Mouse (Mus musculus): ENCODE data around the gene Mtnr1b. TPM values are rescaled to one million over a fixed set of nuclear protein-coding genes. Genes with fewer than 3 reads are reported as not detected.
"Not testable (repeated sequence)": the region's sequence is repeated elsewhere in the genome, so short reads cannot be mapped to it uniquely, and the experiment has no call there.

The Mtnr1b gene
- not detected for total RNA-seq (2022)

DNA sequence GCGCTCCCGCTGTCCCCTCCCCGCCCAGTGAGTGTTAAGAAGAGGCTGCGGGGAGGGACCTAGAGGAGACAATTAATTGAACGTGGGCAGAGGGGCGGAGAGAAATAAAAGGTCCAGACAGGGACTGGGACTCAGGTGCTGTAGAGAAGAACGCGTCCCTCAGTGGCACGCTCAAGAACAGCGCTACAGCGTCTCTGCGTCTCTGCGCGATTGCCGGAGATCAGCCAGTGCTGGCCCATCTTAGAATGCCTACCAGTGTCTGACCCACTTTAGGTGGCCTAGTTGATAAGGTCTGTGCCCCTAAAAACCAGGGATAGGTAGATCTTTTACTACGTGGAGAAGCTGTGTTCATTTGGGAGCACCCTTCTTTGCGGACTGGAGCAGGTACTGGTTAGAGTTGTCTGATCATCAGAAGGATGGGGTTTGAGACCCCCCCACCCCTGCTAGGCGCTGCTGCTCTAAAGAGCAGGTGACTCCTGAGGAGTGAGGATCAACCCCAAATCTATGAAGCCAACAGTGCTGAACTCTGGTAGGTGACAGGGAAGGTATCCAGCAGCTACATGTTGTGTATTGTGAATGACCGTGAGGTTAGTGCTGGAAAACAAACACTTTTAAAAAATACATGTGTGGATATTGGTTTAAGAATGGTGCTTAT, at the start of gene Mtnr1b:
Gene Mtnr1b (minus strand): TSS at position 51 of the 655 bp plus-strand sequence.
- no peak for DNase-seq (ENCODE audit: low spot score in 2 of 2)

GRCm38 (mm10) chr9:15920271-15920670, 45.9 kb upstream of the Mtnr1b start:
- DNase-seq (ENCODE audit: low spot score in 2 of 2), result no peak

DNA sequence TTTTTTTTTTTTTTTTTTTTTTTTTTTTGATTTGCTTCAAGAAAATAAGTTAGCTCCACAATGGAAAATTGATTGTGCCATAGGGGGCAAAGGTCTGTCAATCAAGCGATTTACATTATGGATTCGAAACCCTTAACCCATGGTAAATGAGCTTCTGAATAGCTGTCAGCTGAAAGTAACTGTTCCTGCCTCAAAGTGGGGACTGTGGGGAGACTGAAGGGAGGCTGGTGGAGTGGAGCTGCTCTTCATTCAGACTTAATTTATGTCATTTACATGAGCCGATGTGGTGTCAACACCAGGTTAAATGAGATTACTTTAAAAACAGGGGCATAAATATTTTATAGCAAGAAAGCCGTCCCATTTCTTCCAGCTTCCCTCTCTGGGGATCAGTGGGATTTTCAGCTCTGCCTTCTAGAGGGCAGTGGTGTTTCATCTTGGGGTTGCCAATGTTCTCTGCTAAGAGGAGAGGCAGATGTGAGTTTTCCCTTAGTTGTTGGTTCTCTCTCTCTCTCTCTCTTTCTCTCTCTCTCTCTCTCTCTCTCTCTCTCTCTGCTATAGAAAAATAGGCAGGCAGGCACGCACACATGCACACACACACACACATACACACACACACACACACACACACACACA, 45.1 kb upstream of the Mtnr1b start:
- no peak for DNase-seq (ENCODE audit: low spot score in 2 of 2)

DNA sequence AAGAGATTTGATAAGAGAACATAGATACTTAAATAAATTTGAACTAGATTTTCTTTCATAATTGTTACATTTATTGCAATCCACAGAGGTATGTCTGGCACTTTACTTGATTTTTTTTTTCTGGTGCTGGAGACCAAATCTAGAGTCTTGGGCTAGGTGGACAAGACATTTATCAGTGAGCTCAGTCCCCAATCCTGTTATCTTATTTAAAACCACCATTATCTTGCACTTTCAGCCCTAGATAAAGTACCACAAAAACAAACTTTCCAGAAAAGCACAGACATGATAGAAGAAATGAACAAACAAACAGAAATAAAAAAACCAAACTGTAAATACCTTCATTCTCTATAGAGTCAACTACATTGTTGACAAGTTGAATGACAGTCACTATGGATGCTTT, 42.2 kb upstream of the Mtnr1b start:
- no peak for DNase-seq (ENCODE audit: low spot score in 2 of 2)

- DNase-seq (ENCODE audit: low spot score in 2 of 2), result no peak
Measured at GRCm38 (mm10) chr9:15912735-15913134, 38.4 kb upstream of the Mtnr1b start.

DNA sequence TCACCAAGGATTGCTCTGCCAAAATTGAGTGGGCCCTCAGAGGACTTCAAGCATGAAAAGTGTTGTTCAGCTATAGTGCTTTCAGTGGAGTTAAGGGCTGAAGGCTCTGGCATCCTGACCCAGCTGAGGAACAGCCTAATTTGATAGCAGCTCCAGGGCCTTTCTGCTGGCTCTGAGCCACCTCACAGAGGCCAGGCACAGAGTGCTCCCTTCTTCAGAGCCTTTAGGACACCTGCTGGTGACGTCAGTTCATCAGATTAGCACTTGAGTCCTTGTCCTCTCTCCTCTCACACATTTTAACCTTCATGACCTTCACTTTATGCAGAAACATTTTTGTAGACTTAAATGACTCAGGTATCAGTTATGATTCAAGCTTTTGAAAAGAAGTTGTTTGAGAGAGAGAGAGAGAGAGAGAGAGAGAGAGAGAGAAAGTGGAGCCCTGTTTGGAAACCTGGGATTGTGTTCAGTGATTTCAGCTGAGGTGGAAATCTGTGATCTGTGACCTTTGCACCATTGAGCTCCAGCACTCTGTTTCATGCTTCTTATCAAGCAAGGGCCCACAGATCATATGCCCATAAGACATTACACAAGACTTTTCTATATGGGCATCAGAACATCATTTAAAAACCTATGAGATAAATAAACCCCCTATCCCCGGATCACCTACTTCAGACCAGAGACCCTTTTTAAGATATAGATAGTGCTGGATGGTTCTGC, 35.2 kb upstream of the Mtnr1b start:
- no peak for DNase-seq (ENCODE audit: low spot score in 2 of 2)

GRCm38 (mm10) chr9:15903948-15904750, 29.8 kb upstream of the Mtnr1b start:
- no peak for DNase-seq (ENCODE audit: low spot score in 2 of 2)

DNA sequence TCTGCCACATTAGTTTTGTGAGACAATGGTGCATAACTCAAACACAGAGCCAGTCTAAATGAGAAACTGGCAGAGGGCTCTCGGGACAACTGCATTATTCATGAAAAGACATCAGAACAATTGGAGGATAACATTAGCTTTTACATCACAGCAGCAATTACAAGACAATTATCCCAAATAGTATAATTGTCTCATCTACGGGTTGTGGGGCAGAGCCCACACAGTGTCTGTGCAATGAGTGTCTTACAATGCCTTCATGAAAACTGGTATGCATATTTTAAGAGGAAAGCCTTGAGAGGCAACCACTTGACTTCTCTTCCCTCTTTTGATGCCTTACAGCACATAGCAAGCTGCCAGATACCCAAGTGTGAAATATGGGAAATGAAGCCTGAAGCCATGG, 23.8 kb upstream of the Mtnr1b start:
- DNase-seq (ENCODE audit: low spot score in 2 of 2), result no peak

- DNase-seq (ENCODE audit: low spot score in 2 of 2), result no peak
Measured at GRCm38 (mm10) chr9:15886756-15887155, 12.4 kb upstream of the Mtnr1b start.

DNA sequence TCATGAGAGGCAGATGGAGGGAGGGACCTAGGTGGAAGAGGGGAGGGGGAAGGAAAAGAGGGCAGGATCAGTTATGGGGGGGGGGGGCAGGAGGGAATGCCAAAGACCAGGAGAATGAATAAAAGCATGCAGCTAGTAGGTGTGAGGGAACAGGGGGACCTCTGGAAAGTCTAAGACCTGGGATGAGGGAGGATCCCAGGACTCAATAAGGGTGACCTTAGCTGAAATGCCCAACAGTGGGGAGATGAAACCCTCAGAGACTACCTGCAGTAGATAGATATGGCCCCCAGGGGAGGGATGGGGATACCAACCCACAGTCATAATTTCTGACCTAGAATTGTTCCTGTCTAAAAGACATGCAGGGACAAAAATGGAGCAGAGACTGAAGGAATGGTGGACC, 6.4 kb upstream of the Mtnr1b start:
- no peak for DNase-seq (ENCODE audit: low spot score in 2 of 2)

DNA sequence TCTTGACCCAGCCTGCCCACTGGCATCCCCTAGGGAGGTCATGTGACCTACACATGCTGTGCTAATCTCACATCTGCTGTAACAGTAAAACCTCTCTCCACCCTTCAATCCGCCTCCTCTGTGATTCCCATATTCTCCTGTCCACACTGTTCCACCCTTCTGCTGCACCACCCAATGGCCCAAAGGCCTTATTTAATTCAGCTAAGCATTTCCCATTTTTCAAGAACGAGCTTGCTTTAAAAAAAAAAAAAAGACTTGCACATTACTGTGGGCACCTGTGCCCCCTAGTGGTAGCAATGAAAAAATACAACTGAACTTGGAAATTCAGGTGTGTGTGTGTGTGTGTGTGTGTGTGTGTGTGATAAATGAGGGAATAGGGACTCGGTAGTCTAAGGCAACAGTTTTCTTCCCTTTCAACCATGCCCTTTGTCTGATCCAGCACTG, 5.8 kb upstream of the Mtnr1b start:
- no peak for DNase-seq (ENCODE audit: low spot score in 2 of 2)

DNA sequence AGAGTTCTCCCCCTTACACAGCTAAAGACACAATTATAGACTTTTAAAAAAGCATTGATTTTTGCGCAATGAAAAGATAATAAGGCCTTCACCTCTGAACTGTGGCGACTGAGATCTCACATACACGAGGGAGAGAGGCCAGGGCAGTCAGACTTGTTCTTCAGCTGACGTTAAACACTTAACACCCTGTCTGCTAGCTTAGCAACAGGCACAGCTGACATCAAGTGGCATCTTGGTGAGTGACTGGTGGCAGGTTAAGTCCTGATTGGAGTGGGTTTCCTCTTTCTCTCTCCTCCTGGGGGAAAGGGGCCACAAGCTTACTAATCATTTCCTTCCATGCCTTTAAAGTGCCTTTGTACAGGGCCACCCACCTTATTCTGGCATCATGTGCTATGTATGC, 4.3 kb downstream of the Mtnr1b start:
- DNase-seq (ENCODE audit: low spot score in 2 of 2), result no peak

- DNase-seq (ENCODE audit: low spot score in 2 of 2), result no peak
Measured at GRCm38 (mm10) chr9:15869456-15869855, 4.9 kb downstream of the Mtnr1b start.

DNA sequence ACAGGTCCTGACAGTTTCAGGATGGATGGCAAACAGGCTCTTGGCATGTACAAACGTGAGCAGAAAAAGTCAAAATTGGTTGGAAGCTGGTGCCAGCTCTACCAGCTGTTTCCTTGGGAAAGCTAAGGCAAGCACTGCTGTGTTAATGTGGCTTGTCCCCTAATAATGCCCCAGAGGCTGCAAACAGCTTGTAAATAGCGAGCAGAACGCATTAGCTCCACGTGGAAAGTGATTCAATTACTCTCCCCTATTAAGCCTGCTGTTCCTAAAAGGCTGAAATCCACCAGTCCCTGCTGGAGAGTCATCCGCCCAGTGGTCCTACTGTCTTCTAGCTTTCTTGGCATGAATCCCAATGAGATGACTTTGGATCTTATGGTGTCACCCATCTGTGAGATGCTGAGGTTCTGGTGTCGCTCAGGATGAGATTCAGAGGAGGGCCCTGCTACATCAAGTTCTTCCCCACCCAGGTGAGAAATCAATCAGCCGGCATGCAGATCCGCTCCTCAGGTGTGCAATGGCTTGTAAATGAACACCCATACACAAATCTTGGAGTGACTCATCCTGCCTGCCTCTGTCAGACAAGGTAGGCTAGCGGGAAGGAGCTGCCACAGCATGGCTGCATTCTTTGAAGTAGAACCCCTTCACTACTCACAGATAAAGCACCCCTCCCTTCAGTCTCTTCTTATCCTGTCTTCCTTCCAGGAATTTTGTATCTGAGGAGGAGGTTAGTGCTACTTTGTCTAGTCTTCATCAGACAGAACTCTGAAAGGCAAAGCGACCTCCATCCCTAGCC, 7.9 kb downstream of the Mtnr1b start:
- no peak for DNase-seq (ENCODE audit: low spot score in 2 of 2)

DNA sequence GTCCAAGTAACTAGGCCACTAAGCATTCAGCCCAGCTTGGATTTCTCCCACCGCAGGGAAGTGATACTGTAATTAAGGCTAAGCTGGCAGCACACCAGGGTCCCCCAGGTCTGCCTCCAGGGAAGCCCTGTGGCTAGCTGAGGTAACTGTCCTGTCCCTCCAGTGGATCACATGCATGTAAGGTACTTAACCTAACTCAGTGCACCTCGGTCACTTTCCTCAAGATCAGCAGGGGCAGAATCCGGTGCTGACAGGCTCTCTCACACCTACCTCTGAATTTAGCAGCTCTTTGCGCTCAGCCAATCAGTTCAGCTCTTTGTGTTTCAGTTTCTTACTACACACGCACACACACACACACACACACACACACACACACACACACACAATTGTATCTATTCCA, 13.0 kb downstream of the Mtnr1b start:
- DNase-seq (ENCODE audit: low spot score in 2 of 2), result no peak

- no peak for DNase-seq (ENCODE audit: low spot score in 2 of 2)
Measured at GRCm38 (mm10) chr9:15850749-15851148, 23.6 kb downstream of the Mtnr1b start.

- DNase-seq (ENCODE audit: low spot score in 2 of 2), result no peak
Measured at GRCm38 (mm10) chr9:15845390-15845789, 29.0 kb downstream of the Mtnr1b start.

GRCm38 (mm10) chr9:15844936-15845335, 29.4 kb downstream of the Mtnr1b start:
- DNase-seq (ENCODE audit: low spot score in 2 of 2), result not testable (repeated sequence)

DNA sequence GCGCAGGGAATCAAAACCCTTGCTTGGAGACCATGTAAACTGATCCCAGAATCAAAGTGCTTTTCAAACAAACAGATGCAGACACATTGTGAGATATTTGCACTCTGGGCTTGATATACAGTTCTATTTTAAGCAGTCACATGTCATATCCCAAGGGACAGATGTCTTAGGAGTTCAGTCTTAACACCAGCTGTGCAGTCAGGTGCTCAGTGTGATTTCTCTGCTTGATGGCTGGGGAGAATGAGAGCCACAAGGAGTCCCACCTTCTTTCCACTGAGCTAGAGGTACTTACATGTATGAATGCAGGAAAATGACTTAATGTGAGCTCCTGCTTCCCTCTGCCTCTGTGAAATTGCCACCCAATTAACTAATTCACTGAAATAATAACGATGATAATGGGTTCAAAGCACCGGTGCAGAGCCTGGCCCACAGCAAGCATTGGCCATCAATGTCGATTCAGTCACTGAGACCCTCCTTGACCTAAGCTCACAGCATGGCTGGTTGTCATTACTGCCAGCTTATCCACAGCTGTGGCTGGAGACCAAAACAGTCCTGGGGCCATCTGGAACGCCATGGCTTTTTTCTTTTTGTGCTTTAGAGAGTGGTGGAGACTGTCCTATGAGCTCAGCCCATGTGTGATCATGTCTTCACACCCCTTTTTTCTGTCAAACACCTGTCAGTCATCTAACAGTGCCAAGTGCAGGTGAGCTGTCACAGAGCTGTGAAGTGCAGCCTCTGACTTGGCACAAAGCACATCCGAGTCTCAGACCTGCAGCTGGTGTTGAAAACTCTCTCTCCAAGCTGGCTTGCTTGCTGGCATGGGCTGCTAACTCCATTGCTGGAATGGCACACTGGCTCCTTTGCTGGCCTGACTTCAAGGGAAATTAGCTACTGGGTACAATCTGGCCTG, 61.1 kb downstream of the Mtnr1b start:
- DNase-seq (ENCODE audit: low spot score in 2 of 2), result no peak

DNA sequence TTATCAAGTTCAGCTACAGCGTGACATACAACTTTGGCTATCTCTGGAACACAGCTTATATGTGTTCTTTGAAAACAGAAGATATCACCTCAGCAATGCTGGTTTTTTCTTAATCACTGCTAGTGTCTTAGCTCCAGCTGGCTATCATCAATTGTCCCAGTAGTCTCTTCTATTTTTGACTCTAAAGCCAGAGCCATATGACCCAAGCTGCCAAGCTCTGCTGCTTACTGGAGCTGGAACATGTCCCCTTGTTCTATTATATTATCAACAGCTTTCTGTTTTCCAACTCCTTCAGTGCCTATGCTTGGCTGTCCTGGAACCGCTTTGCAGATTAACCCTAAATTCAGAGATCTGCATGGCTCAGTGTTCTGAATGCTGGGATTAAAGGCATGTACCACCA, 70.1 kb downstream of the Mtnr1b start:
- DNase-seq (ENCODE audit: low spot score in 2 of 2), result no peak
